Mouse (Mus musculus) layer of hippocampus, postnatal 25 days (tissue): Measurements from ENCODE around the gene Cntnap3. TPM values are rescaled to one million over a fixed set of nuclear protein-coding genes. Genes with fewer than 3 reads are reported as not detected.
"Not testable (repeated sequence)": the region's sequence is repeated elsewhere in the genome, so short reads cannot be mapped to it uniquely, and the experiment has no call there.

Experiments used
- DNase-seq, 2 experiments: peaks; one replicate each; pipeline ENCODE4 v3.0.0; 2022; ENCODE audit warnings: mixed read lengths in 2 of 2, low spot score in 1 of 2; ENCODE audit errors: extremely low spot score in 1 of 2
- total RNA-seq, 2 experiments: library from RNA; stranded (reverse); gene quantifications; 2 replicates each; pipeline ENCODE4 v1.2.3; 2021

Gene Cntnap3
- total RNA-seq: 1 to 10 TPM; 3.6 to 4.6 TPM

DNA sequence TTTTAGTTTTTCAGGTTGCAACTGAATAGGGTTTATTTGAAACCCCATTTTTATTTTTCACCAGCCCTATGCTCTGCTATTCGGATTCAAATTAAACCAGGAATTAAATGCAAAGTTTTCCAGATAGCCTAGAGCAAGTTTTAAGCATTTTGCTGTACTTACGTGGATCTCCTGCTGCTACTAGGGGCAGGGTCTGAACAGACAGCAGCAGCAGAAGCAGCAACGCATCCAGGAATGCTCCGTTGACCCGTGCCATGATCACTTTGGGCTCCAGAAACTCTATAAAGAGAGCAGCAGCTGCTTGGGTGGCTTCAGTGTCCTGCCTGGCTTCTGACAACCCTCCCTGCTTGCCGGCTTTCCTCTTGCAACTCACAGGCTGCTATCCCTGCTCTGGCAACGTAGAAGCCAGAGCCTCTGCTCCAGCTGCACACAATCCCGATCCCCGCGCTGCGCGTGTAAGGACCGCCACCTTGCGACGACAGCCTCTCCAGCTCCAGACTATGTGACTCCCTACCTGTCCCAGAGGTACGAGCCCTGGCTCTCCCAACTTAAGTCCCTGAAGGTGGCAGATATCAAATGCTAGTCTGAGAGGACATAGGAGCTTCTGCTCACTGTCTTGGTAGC is at the start of gene Cntnap3:
TSS of gene Cntnap3 (minus strand) at position 371 of the 624 bp plus-strand sequence.
- peak in 1 of 2 experiments; percentile 5 for DNase-seq

DNA sequence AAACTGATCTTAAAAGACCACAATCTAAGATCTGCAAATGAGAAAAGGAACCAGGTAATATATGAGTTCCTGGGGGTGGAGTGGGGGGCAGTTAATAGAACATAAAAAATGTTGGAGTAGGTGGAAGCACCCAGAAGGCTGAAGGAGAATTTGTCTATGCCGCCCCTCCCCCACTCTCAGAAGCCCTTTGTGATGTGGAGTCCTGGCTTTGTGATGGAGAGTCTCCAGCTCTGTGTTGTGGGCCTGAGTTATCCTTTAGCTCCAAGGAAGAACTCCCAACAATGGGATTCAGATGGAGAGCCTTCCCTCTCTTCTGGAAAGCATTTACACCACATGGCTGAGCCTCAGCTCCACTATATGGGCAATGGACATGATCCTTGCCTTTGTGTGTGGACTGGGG is 13.4 kb upstream of the Cntnap3 start, which contains the start of gene Spata31:
TSS of gene Spata31 (plus strand) at position 216 of the 400 bp plus-strand sequence.
- no peak for DNase-seq

DNA sequence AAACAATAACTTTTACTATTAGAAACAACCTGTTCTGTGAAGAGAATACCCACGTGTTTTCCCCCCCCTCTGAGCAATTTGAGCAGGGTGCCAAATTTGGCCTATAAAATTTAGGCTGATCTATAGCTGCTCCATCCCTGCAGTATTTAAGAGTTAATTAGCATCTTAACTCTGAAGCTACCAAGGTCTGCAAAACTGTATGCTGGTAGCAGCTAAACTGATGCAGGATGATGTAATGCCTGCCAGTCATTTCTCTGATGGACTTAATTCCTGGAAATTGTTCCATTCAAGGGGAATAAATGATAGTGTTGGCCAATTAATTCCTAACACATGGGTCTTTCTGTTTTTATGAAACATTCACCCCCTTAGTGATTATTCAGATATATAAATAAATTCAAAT is 623 bp downstream of the Cntnap3 start:
- DNase-seq: no peak

DNA sequence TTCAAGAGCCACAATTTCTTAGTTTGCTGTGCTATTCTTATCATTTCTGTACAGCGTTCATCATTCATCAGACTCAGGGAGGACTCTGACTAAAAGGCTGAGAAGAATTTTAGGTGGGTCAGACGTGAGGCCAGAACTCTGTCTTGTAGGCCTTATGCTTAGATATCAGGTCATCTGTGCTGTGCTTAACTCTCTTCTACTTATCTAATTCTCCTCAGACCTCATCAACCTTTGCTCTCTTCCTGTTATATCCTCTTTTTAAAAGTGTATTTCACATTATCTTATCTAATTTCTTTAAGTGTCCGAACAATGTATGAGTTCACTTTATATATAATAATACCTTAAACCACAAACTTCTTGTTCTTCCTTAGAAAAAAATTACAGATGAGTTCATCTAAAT is 38.4 kb downstream of the Cntnap3 start:
- no peak for DNase-seq

DNA sequence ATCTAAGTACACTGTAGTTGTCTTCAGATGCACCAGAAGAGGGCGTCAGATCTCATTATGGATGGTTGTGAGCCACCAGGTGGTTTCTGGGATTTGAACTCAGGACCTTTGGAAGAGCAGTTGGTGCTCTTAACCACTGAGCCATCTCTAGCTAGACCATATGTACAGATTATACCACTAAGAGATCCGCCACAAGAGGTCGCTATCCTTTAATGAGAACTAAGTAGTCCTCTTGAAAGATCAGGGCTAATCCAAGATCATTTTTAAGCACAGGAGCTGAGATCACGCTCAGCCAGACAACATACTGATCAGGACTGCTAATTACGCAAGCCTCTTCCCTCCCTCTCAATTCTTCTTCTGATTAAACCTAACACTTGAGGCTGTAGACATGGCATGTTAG is 78.9 kb downstream of the Cntnap3 start:
- not testable (repeated sequence) for DNase-seq

DNA sequence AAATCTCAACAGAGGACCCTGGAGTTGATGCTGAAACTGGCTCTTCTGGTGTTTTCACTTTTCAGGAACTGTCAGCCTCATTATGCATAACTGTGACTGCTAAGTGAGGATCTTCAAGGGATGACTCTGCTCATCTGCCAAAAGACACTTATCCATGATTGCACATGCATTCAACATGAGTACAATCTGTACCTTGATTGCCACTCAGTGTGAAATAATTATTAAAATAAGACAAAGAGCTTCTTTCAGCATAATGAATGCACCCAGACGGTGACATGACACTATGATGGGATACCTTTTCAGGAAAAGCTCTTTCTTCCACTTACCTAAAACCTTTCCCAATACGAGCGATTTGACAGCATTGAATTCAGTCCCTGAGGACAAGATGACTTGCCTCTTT is 158.4 kb downstream of the Cntnap3 start:
- DNase-seq: no peak

DNA sequence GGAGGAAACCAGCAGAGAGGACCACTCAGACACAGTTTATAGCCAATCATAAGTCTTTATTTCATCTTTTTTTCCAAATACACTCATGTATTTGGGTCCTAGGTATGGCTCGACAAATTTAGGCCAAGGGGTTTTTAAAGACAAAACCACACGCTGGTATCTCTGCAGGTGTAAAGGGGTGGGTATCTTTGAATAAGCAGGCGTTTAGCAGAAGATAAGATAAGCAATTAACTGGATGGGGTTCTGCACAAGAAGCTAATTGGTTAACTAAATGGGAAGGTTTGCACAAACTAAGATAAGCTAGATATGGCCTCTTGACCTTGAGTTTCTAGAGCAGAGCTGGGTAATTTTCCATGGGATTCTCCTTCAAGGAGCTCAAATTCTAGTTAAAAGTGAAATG is 171.5 kb downstream of the Cntnap3 start:
- DNase-seq: no peak

DNA sequence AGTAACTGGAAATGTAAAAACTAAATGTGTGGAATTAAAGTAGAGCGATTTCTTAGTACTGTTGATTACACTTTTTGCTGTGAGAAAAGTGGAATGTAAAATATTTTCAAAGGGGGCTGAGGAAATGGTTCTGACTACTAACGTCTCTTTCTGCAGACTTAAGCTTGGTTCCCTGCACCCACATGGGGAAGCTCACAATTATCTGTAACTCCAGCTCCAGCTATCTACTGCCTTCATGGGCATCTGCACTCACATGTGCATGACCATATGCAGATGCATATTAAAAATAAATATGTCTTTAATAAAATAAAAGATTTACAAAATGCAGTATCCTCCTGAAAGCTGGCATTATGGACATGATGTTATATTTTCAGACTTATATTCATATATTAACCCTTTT is 187.0 kb downstream of the Cntnap3 start:
- no peak for DNase-seq

DNA sequence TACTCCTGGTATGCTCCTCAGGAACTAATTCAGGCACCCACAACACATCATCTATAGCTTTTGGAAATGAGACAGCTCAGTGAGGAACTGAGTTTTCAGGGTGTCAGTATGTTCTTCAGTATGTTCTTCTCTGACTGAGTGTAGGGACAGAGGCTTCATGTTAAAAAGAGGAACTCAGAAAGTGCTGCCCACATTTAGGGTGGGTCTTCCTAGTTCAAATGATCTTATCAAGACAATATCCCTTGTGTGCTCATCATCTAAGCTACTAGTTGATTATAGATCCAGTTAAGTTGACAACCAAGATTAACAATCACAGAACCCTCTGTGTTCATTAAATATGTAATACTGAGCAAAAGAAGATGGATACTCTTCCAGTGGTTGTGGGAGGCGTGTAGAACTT is 211.3 kb downstream of the Cntnap3 start:
- no peak for DNase-seq

Other genes with a start within 250 kb of the Cntnap3 start
- gene Spata31, start 13.5 kb upstream of the Cntnap3 start, total RNA-seq: not detected
- gene Spata31d1c, start 129.1 kb upstream of the Cntnap3 start, total RNA-seq: not detected
- not detected for gene Prss47, start 148.8 kb upstream of the Cntnap3 start, total RNA-seq
- gene Mfsd14b, start 209.0 kb upstream of the Cntnap3 start, total RNA-seq: 10 to 100 TPM; 43.1 to 46.3 TPM
- not detected for gene Olfr465-ps1, start 234.1 kb upstream of the Cntnap3 start, total RNA-seq
- gene Olfr466, start 246.3 kb upstream of the Cntnap3 start, total RNA-seq: not detected